In genomic region chr5:144254811-144255631, GRCm38 (mm10) we compare ENCODE assay signal across 8 mouse cellular contexts. TPM values are rescaled to one million over a fixed set of nuclear protein-coding genes. Genes with fewer than 3 reads are reported as not detected.
A peak's percentile ranks its signal among the peaks of the same experiment; 100 is the strongest.
DNase-seq lines count a peak whose midpoint lies in the region; ATAC-seq and TF ChIP-seq lines count a peak whose summit lies in the region.

No protein-coding gene starts in this region.

- intact Hi-C loops in heart, postnatal 36 days (cut with DNase I), result loop anchor here (10.0 kb wide), 1 partner anchor 1970 kb away; the partner anchor contains the start of gene Rnf6

- peaks cover 40% of the 10 kb centered on the region for H3K4me1 ChIP-seq in forebrain, embryonic 16.5 days (replicated peaks; ENCODE audit: control insufficient read depth, insufficient read depth, low read length)
- H3K4me1 ChIP-seq in lung, embryonic 14.5 days (ENCODE audit: insufficient read depth), result peaks cover 12% of the 10 kb centered on the region

- H3K27ac ChIP-seq in forebrain, embryonic 16.5 days (ENCODE audit: low read length), result peak overlapping the region; percentile 83
- peak overlapping the region; percentile 96 for H3K27ac ChIP-seq in lung, embryonic 14.5 days (ENCODE audit: low read depth)

- peak; percentile 78 for ATAC-seq in forebrain, embryonic 16.5 days
- ATAC-seq in lung, embryonic 14.5 days (ENCODE audit: insufficient read depth), result peak; percentile 79
- peak; percentile 45 for ATAC-seq in neutrophil, adult 5-6 weeks (ENCODE audit: extremely low read depth, insufficient number of reproducible peaks, low FRiP score, poor library complexity, severe bottlenecking)

- H3K4me2 ChIP-seq in forebrain, embryonic 16.5 days (ENCODE audit: low read length), result peak overlapping the region; percentile 61
- peak overlapping the region; percentile 79 for H3K4me2 ChIP-seq in lung, embryonic 14.5 days

- no peak for TF ChIP-seq CTCF in lung, embryonic 14.5 days (IDR thresholded peaks at IDR 0.05; ENCODE audit: low read depth)

- under 1% methylated on average over 65 of the region's 84 CpGs for WGBS in forebrain, embryonic 16.5 days
- under 1% methylated on average over 67 of the region's 84 CpGs for WGBS in lung, embryonic 14.5 days

- no peaks in the 10 kb centered on the region for H3K36me3 ChIP-seq in forebrain, embryonic 16.5 days (ENCODE audit: control insufficient read depth, insufficient read depth)
- peaks cover 9% of the 10 kb centered on the region; the same call in 1 of the 2 replicates for H3K36me3 ChIP-seq in lung, embryonic 14.5 days (ENCODE audit: insufficient read depth)

- peak overlapping the region; percentile 92 for H3K4me3 ChIP-seq in forebrain, embryonic 16.5 days (replicated peaks; ENCODE audit: low read length)
- peak overlapping the region; percentile 95 for H3K4me3 ChIP-seq in lung, embryonic 14.5 days (ENCODE audit: low read depth, low read length)

- no peaks in the 10 kb centered on the region for H3K9me3 ChIP-seq in forebrain, embryonic 16.5 days (ENCODE audit: control insufficient read depth, low read length)
- 0 out of 2 replicates have a peak, but pooled peaks cover 2% of the 10 kb centered on the region for H3K9me3 ChIP-seq in lung, embryonic 14.5 days (ENCODE audit: low read depth, low read length)

- H3K27me3 ChIP-seq in forebrain, embryonic 16.5 days (replicated peaks; ENCODE audit: control insufficient read depth, insufficient read depth, low read length), result no peaks in the 10 kb centered on the region
- H3K27me3 ChIP-seq in lung, embryonic 14.5 days (ENCODE audit: insufficient read depth, low read length), result no peaks in the 10 kb centered on the region

- DNase-seq in MEL-GATA-1-ER (ENCODE audit: extremely low read depth, low read depth), result peak; percentile 64
- DNase-seq in cerebellum, adult 18-20 months, result peak; percentile 82 to 89
- peak; percentile 85 to 88 for DNase-seq in heart, postnatal 36 days
- DNase-seq in layer of hippocampus, adult 8-10 months (ENCODE audit: low spot score in 2 of 2), result peak; percentile 63 to 70
- DNase-seq in lung, embryonic 14.5 days, result peak; percentile 93
- DNase-seq in testis, postnatal 14 days (ENCODE audit: low spot score), result peak; percentile 84

- peak overlapping the region; percentile 91 for H3K9ac ChIP-seq in forebrain, embryonic 16.5 days (replicated peaks; ENCODE audit: low read depth, low read length)
- H3K9ac ChIP-seq in lung, embryonic 14.5 days, result peak overlapping the region; percentile 91

RNA-seq across cellular contexts. Expression of gene Bri3, which starts 10.8 kb away (rescaled TPM):
- polyA plus RNA-seq in forebrain, embryonic 16.5 days (2015; fragmentation: Nextera tagmentation; extraction: Ambion mirVana), result 94.7 and 98.0 TPM in 2 replicates
- 100 to 1,000 TPM; 129 to 137 TPM for total RNA-seq in heart, postnatal 36 days (2021)
- 10 to 100 TPM; 55.7 to 78.1 (median 67.5) TPM for total RNA-seq in layer of hippocampus, adult 8-10 months (2022)
- polyA plus RNA-seq in lung, embryonic 14.5 days (2014; fragmentation: Nextera tagmentation; extraction: Ambion mirVana), result 128 and 145 TPM in 2 replicates
- total RNA-seq in neutrophil, adult 5-6 weeks (2017), result 29.8 and 39.1 TPM in 2 replicates

RNA-seq across cellular contexts. Expression of gene Tecpr1, which starts 31.6 kb away (rescaled TPM):
- 45.6 and 57.4 TPM in 2 replicates for polyA plus RNA-seq in forebrain, embryonic 16.5 days (2015; fragmentation: Nextera tagmentation; extraction: Ambion mirVana)
- 10 to 100 TPM; 27.0 to 31.8 TPM for total RNA-seq in heart, postnatal 36 days (2021)
- total RNA-seq in layer of hippocampus, adult 8-10 months (2022), result 100 to 1,000 TPM; 103 to 120 (median 109) TPM
- polyA plus RNA-seq in lung, embryonic 14.5 days (2014; fragmentation: Nextera tagmentation; extraction: Ambion mirVana), result 17.0 and 19.3 TPM in 2 replicates
- total RNA-seq in neutrophil, adult 5-6 weeks (2017), result 43.5 and 48.3 TPM in 2 replicates

Comparison
In these comparisons a context has a peak if more than half of its experiments do, and no peak if none do; other contexts are left out.
1. Peak in every context shown above with its lines: DNase-seq, ATAC-seq, H3K4me3 ChIP-seq and H3K27ac ChIP-seq.